Mouse (Mus musculus) spleen, adult 2 months (tissue): Measurements from ENCODE around the gene Ttc9b.

Experiments
- CTCF ChIP-seq: fragments of 200-500 bp; IDR thresholded peaks from 2 replicates; pipeline ENCODE4 v1.5.1; 2011; ENCODE audit warnings: mild to moderate bottlenecking, inconsistent platforms; ENCODE audit not compliant: insufficient read depth, insufficient read length, insufficient replicate concordance; ENCODE audit errors: extremely low read depth
- POLR2A ChIP-seq: fragments of 200-500 bp; IDR thresholded peaks from 2 replicates; pipeline ENCODE4 v1.6.1; 2011; ENCODE audit warnings: low read depth, low read length, inconsistent platforms

GRCm38 (mm10) chr7:27656600-27656999 lies 2.9 kb downstream of the Ttc9b start:
- TF ChIP-seq POLR2A (no peak), CTCF (no peak)
